Mouse (Mus musculus) gastrocnemius, postnatal 36 days (tissue): ENCODE results near the gene Xiap. TPM values are rescaled to one million over a fixed set of nuclear protein-coding genes. Genes with fewer than 3 reads are reported as not detected.

Experiments
- total RNA-seq, 2 experiments: library from RNA; stranded (reverse); gene quantifications; 2 replicates each; pipeline ENCODE4 v1.2.3; 2021

Gene Xiap
- total RNA-seq, 2 experiments from 2014 or later, result 17.2 to 17.6 TPM

Other genes starting within 250 kb of the Xiap start
- gene Thoc2, start 139.0 kb upstream of the Xiap start, total RNA-seq, result 10 to 100 TPM; 16.4 to 24.1 TPM
- 10 to 100 TPM; 49.8 to 52.0 TPM for gene Stag2, start 89.6 kb downstream of the Xiap start, total RNA-seq